Mouse (Mus musculus) midbrain, embryonic 12.5 days (tissue): ENCODE measurements at regions not wholly inside any gene's neighbourhood (a gene's known extent, or its start where the extent isn't known, plus 50 kb on each side); places are given as distances from the start of the nearest gene placed in this dataset.

ENCODE experiments used
- ATAC-seq: fragments of 200-750 bp; cut with Nextera tagmentation; 2 replicates; pipeline ENCODE4 v1.8.0; 2017; ENCODE audit warnings: low read depth, moderate TSS enrichment, moderate library complexity; ENCODE audit not compliant: low FRiP score
- H3K27ac ChIP-seq: fragments of 300-500 bp; sonication (generic); replicated peaks from 2 replicates; pipeline ENCODE4 v1.5.1; 2016; ENCODE audit warnings: mild to moderate bottlenecking
- H3K27me3 ChIP-seq: fragments of 300-500 bp; sonication (generic); 2 replicates; pipeline ENCODE4 v1.6.1; 2016; ENCODE audit warnings: mild to moderate bottlenecking
- H3K36me3 ChIP-seq: fragments of 300-500 bp; sonication (generic); 2 replicates; pipeline ENCODE4 v1.6.1; 2016
- H3K4me1 ChIP-seq: fragments of 300-500 bp; sonication (generic); 2 replicates; pipeline ENCODE4 v1.6.1; 2016
- H3K4me2 ChIP-seq: fragments of 300-500 bp; sonication (generic); replicated peaks from 2 replicates; pipeline ENCODE4 v1.6.1; 2016; ENCODE audit warnings: mild to moderate bottlenecking, moderate library complexity
- H3K4me3 ChIP-seq: fragments of 300-500 bp; sonication (generic); 2 replicates; pipeline ENCODE4 v1.5.1; 2016; ENCODE audit warnings: mild to moderate bottlenecking
- H3K9ac ChIP-seq: fragments of 300-500 bp; sonication (generic); replicated peaks from 2 replicates; pipeline ENCODE4 v1.6.1; 2016; ENCODE audit warnings: mild to moderate bottlenecking, moderate library complexity
- H3K9me3 ChIP-seq: fragments of 300-500 bp; sonication (generic); 2 replicates; pipeline ENCODE4 v1.6.1; 2016; ENCODE audit warnings: mild to moderate bottlenecking
- WGBS: fragments of 180-500 bp; shearing (Covaris S2); methylation state at CpG from one replicate; pipeline ENCODE4 v1.1.7; 2016; 5-methylcytosine and 5-hydroxymethylcytosine counted together

DNA sequence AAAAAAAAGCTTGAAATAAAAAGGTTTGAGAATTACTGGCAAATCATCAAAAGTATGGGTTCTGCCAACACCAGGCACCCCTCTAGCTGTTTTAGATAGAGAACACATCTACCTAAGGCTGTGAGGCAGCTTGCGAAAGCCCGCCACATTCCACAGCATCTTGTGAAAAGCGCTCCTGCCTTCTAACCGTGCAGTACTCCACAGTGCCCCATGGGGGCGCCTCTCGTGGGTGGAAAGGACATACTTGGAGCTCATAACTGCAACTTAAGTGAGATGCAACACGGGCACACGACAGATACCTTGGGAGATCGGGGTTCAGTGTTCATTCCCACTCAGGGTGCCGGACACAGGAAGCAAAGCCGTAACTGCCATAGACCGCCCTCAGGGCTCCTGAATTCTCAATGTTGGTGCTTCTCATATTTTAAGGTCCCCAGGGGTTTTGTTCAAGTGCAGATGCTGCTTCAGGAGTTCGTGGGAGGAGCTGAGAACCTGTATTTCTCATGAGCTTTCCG is 149.9 kb downstream of the Hibadh start:
- H3K9me3 ChIP-seq: no peaks in the 10 kb centered on the region
- no peak overlapping the region for H3K9ac ChIP-seq
- H3K27ac ChIP-seq: no peak overlapping the region
- 80% methylated on average over 14 of the region's 14 CpGs for WGBS
- no peak overlapping the region for H3K4me2 ChIP-seq
- peaks cover 3% of the 10 kb centered on the region; the same call in 1 of the 2 replicates for H3K4me1 ChIP-seq
- no peaks in the 10 kb centered on the region; the same call in 1 of the 2 replicates for H3K27me3 ChIP-seq
- no peak for ATAC-seq
- H3K4me3 ChIP-seq: no peak overlapping the region
- H3K36me3 ChIP-seq: no peaks in the 10 kb centered on the region

DNA sequence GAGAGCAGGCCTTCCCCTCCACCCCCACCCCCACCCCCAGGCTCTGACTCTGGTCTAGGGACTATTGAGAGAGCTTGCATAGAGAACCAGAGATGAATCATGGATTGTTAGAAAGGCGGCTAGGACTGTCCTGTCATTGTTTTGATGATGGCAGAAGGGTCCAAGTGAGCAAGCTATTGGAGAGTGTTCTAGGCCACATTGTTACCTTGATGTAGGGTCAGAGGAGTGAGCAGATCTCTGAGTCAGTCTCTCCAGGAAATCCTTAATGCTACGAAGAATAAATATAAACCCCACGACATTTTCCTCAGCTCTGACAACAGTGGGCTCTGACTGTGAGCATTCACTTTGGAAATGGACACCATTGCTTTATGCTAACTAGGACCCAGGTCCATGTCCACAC is 144.9 kb downstream of the Hibadh start:
- Histone ChIP-seq H3K27ac (no peak overlapping the region), H3K27me3 (no peaks in the 10 kb centered on the region), H3K4me3 (no peak overlapping the region), H3K4me2 (no peak overlapping the region), H3K9ac (no peak overlapping the region), H3K36me3 (no peaks in the 10 kb centered on the region), H3K4me1 (peaks cover 3% of the 10 kb centered on the region; the same call in 1 of the 2 replicates), H3K9me3 (no peaks in the 10 kb centered on the region)
- WGBS: 85% methylated on average over 3 of the region's 3 CpGs
- ATAC-seq: no peak

DNA sequence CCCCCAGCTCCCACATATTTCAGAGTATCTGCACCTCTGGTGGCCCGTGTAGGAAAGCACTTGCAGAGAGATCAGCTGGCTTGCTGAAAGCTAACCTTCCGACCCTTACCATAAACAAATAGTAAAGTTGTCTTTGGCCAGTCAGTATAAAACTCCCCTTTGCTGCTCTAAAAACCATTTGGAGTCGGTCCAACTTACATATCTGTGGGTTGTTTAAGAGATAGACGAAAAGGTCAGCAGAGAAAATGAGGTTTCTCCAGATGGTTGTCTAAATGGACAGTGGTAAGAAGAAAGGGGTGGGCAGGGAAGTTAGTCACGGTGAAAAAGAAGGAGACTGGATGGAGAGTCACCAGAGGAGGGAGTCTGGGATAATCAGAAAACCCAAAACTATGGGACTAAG is 144.3 kb downstream of the Hibadh start:
- no peak for ATAC-seq
- peaks cover 3% of the 10 kb centered on the region; the same call in 1 of the 2 replicates for H3K4me1 ChIP-seq
- H3K9me3 ChIP-seq: no peaks in the 10 kb centered on the region
- no peak overlapping the region for H3K4me3 ChIP-seq
- WGBS: 75% methylated on average over 5 of the region's 5 CpGs
- H3K9ac ChIP-seq: no peak overlapping the region
- no peaks in the 10 kb centered on the region for H3K36me3 ChIP-seq
- H3K27ac ChIP-seq: no peak overlapping the region
- H3K4me2 ChIP-seq: no peak overlapping the region
- H3K27me3 ChIP-seq: no peaks in the 10 kb centered on the region
